Mouse (Mus musculus): ENCODE data around the gene Olfr101.

GRCm38 (mm10) chr17:37276573-37276972 is 27.5 kb downstream of the Olfr101 start:
- TF ChIP-seq CTCF (IDR thresholded peaks at IDR 0.05; ENCODE audit: extremely low read depth, insufficient read length, insufficient replicate concordance, low read depth, low read length): no peak
- no peak for TF ChIP-seq POLR2A (IDR thresholded peaks at IDR 0.05; ENCODE audit: low read depth, low read length)

Measured in small intestine, adult 2 months (tissue).